8 mouse cellular contexts compared by ENCODE assay signal in the genomic region with DNA sequence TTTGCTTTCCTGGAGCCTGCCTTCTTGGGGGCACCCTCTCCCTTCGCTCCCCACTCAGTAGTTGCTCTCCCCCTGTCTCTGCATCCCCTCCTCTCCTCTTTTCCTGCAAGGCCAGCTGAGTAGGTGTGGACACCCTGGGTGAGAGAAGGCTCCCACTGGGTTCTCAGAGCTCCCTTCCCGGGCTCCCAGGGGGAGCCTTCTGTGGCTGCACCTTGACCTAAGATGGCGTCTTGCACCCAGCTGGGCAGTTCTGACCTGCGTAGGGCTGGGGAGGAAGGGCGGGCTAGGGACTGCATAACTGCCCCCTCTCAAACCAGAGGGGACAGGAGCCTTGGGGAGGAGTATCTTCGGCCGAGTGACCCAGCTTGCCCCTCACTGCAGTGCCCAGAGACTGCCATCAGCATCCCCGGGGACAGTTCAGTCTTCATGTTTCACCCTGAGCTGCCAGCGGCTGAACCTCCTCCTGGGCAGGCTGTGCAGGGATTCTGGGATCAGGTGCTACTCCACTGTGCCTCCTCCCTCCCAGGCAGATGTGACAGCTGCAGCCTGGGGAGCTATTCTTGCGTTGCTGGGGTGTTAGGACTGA. TPM values are rescaled to one million over a fixed set of nuclear protein-coding genes. Genes with fewer than 3 reads are reported as not detected.
DNase-seq lines count a peak whose midpoint lies in the region; ATAC-seq lines count a peak whose summit lies in the region.

No protein-coding gene starts in this region.

- peak overlapping the region; percentile 94 for H3K9ac ChIP-seq in embryonic facial prominence, embryonic 11.5 days (replicated peaks; ENCODE audit: low read length)
- H3K9ac ChIP-seq in hindbrain, embryonic 12.5 days: peak overlapping the region; percentile 91
- H3K9ac ChIP-seq in liver, embryonic 11.5 days (ENCODE audit: low read depth, low read length): peak overlapping the region; percentile 80; the same call in 1 of the 2 replicates
- H3K9ac ChIP-seq in stomach, embryonic 14.5 days (replicated peaks; ENCODE audit: low read depth, low read length): peak overlapping the region; percentile 93

- peaks cover 19% of the 10 kb centered on the region for H3K4me1 ChIP-seq in embryonic facial prominence, embryonic 11.5 days (ENCODE audit: control insufficient read depth, insufficient read depth, low read length)
- peaks cover 44% of the 10 kb centered on the region for H3K4me1 ChIP-seq in hindbrain, embryonic 12.5 days
- H3K4me1 ChIP-seq in liver, embryonic 11.5 days (replicated peaks; ENCODE audit: control insufficient read depth, insufficient read depth, low read length): peaks cover 26% of the 10 kb centered on the region
- peaks cover 48% of the 10 kb centered on the region for H3K4me1 ChIP-seq in stomach, embryonic 14.5 days (ENCODE audit: control insufficient read depth, insufficient read depth, low read length)

- H3K27ac ChIP-seq in embryonic facial prominence, embryonic 11.5 days (replicated peaks; ENCODE audit: low read depth, low read length): peak overlapping the region; percentile 85; the same call in 1 of the 2 replicates
- H3K27ac ChIP-seq in hindbrain, embryonic 12.5 days: peak overlapping the region; percentile 91
- H3K27ac ChIP-seq in liver, embryonic 11.5 days (ENCODE audit: low read depth, low read length): peak overlapping the region; percentile 88; the same call in 1 of the 2 replicates
- H3K27ac ChIP-seq in stomach, embryonic 14.5 days (ENCODE audit: low read length): peak overlapping the region; percentile 97

- peak overlapping the region; percentile 91 for H3K4me3 ChIP-seq in embryonic facial prominence, embryonic 11.5 days (ENCODE audit: low read depth, low read length)
- H3K4me3 ChIP-seq in hindbrain, embryonic 12.5 days: peak overlapping the region; percentile 97
- H3K4me3 ChIP-seq in liver, embryonic 11.5 days (ENCODE audit: low read depth, low read length): peak overlapping the region; percentile 88
- peak overlapping the region; percentile 81 for H3K4me3 ChIP-seq in stomach, embryonic 14.5 days (ENCODE audit: low read depth, low read length)

- H3K36me3 ChIP-seq in embryonic facial prominence, embryonic 11.5 days (replicated peaks; ENCODE audit: control insufficient read depth, insufficient read depth, low read depth, low read length): no peaks in the 10 kb centered on the region
- H3K36me3 ChIP-seq in hindbrain, embryonic 12.5 days: no peaks in the 10 kb centered on the region
- H3K36me3 ChIP-seq in liver, embryonic 11.5 days (ENCODE audit: control insufficient read depth, insufficient read depth, low read length): no peaks in the 10 kb centered on the region
- H3K36me3 ChIP-seq in stomach, embryonic 14.5 days (ENCODE audit: control insufficient read depth, insufficient read depth, low read length): no peaks in the 10 kb centered on the region

- H3K27me3 ChIP-seq in embryonic facial prominence, embryonic 11.5 days (ENCODE audit: control insufficient read depth, insufficient read depth, low read length): peaks cover 3% of the 10 kb centered on the region; the same call in 1 of the 2 replicates
- peaks cover 7% of the 10 kb centered on the region; the same call in 1 of the 2 replicates for H3K27me3 ChIP-seq in hindbrain, embryonic 12.5 days
- peaks cover 24% of the 10 kb centered on the region for H3K27me3 ChIP-seq in liver, embryonic 11.5 days (replicated peaks; ENCODE audit: control insufficient read depth, insufficient read depth, low read length)
- H3K27me3 ChIP-seq in stomach, embryonic 14.5 days (ENCODE audit: control insufficient read depth, insufficient read depth, low read length): no peaks in the 10 kb centered on the region

- H3K9me3 ChIP-seq in embryonic facial prominence, embryonic 11.5 days (replicated peaks; ENCODE audit: control insufficient read depth, low read length): no peaks in the 10 kb centered on the region
- no peaks in the 10 kb centered on the region for H3K9me3 ChIP-seq in hindbrain, embryonic 12.5 days (replicated peaks)
- no peaks in the 10 kb centered on the region for H3K9me3 ChIP-seq in liver, embryonic 11.5 days (ENCODE audit: control insufficient read depth, low read length)
- H3K9me3 ChIP-seq in stomach, embryonic 14.5 days (ENCODE audit: control insufficient read depth, low read depth, low read length): no peaks in the 10 kb centered on the region

- peak overlapping the region; percentile 87 for H3K4me2 ChIP-seq in embryonic facial prominence, embryonic 11.5 days (ENCODE audit: low read depth, low read length)
- H3K4me2 ChIP-seq in hindbrain, embryonic 12.5 days (replicated peaks): peak overlapping the region; percentile 75
- H3K4me2 ChIP-seq in liver, embryonic 11.5 days: peak overlapping the region; percentile 90
- peak overlapping the region; percentile 84 for H3K4me2 ChIP-seq in stomach, embryonic 14.5 days (replicated peaks; ENCODE audit: low read depth, low read length)

- ATAC-seq in embryonic facial prominence, embryonic 11.5 days (replicated peaks; ENCODE audit: insufficient number of reproducible peaks, low FRiP score, low TSS enrichment, low read depth): no peak
- ATAC-seq in hindbrain, embryonic 12.5 days (ENCODE audit: low FRiP score): no peak; the same call in 1 of the 2 replicates
- 0 out of 2 replicates have a peak, but pooled peaks have one; percentile 5 for ATAC-seq in liver, embryonic 11.5 days (replicated peaks; ENCODE audit: low FRiP score)
- no peak; the same call in 1 of the 2 replicates for ATAC-seq in stomach, embryonic 14.5 days (ENCODE audit: insufficient number of reproducible peaks, insufficient read depth, low FRiP score, low read depth)

- DNase-seq in retina, adult 2 months (ENCODE audit: low read depth, low spot score): peak; percentile 36
- no peak for DNase-seq in retina, postnatal 1 day
- DNase-seq in embryonic facial prominence, embryonic 11.5 days (ENCODE audit: low spot score): no peak
- DNase-seq in liver, embryonic 11.5 days (ENCODE audit: low spot score): peak; percentile 58
- no peak for DNase-seq in right cerebral cortex, adult 18-20 months
- no peak for DNase-seq in thymus, postnatal 25 days

- WGBS in embryonic facial prominence, embryonic 11.5 days: 5% methylated on average over 10 of the region's 10 CpGs
- 4% methylated on average over 10 of the region's 10 CpGs for WGBS in hindbrain, embryonic 12.5 days
- 14% methylated on average over 10 of the region's 10 CpGs for WGBS in liver, embryonic 11.5 days
- WGBS in stomach, embryonic 14.5 days: 6% methylated on average over 10 of the region's 10 CpGs

RNA-seq across cellular contexts. Expression of gene Dnmt3a, which starts 2.7 kb away (rescaled TPM):
- 69.5 and 80.9 TPM in 2 replicates for polyA plus RNA-seq in embryonic facial prominence, embryonic 11.5 days (2014; fragmentation: Nextera tagmentation; extraction: Ambion mirVana)
- 166 and 180 TPM in 2 replicates for polyA plus RNA-seq in hindbrain, embryonic 12.5 days (2016; fragmentation: Nextera tagmentation; extraction: Ambion mirVana)
- polyA plus RNA-seq in liver, embryonic 11.5 days (2014; fragmentation: Nextera tagmentation; extraction: Ambion mirVana): 73.2 and 73.3 TPM in 2 replicates
- polyA plus RNA-seq in stomach, embryonic 14.5 days (2014; fragmentation: Nextera tagmentation; extraction: Ambion mirVana): 77.9 and 83.1 TPM in 2 replicates

Comparison
In these comparisons a context has a peak if more than half of its experiments do, and no peak if none do; other contexts are left out.
1. DNase-seq: peak in retina, adult 2 months (single experiment) and liver, embryonic 11.5 days (single experiment); none in retina, postnatal 1 day (single experiment), embryonic facial prominence, embryonic 11.5 days (single experiment), right cerebral cortex, adult 18-20 months (single experiment) and thymus, postnatal 25 days (single experiment).
2. Peak in every context shown above with its lines, with median percentiles within 50 percentile points of each other: H3K27ac ChIP-seq, H3K4me2 ChIP-seq, H3K4me3 ChIP-seq and H3K9ac ChIP-seq.